16 mouse cellular contexts compared by ENCODE assay signal in the genomic region with DNA sequence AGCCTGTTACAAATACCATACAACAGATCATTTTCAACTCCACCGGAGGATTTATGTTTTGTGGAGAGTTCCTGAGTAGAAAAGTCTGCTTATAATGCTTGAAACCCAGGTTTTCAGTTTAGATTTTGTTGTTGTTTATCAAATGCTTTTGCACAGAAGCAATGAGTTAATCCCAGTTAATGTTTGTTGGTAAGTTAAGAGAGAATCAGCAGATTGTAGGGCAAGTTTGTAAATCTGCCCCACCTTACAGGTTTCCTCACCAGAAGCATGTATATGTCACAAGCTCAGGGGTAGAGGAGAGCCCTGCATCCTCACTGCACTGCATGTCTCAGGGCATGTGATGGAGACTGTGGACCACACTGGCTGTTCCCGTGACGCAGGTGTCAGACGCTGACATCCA.
"Had no signal": no experiment of that assay in that cellular context is flagged by ENCODE, and none has a peak within 500 bp of the region (broad histone marks: within the 10 kb centered on the region; RNA-seq: fewer than 3 reads in every experiment).

No protein-coding gene starts in this region.

- H3K27ac ChIP-seq: neural tube, embryonic 13.5 days; neural tube, embryonic 15.5 days; stomach, embryonic 15.5 days; stomach, postnatal 0 days had no signal

- H3K36me3 ChIP-seq: neural tube, embryonic 13.5 days; neural tube, embryonic 15.5 days; stomach, embryonic 15.5 days had no signal

- H3K9ac ChIP-seq: neural tube, embryonic 13.5 days; neural tube, embryonic 15.5 days; stomach, embryonic 15.5 days had no signal

- H3K27me3 ChIP-seq: neural tube, embryonic 13.5 days; neural tube, embryonic 15.5 days; stomach, embryonic 15.5 days had no signal

- H3K4me2 ChIP-seq: neural tube, embryonic 13.5 days; neural tube, embryonic 15.5 days; stomach, embryonic 15.5 days had no signal

- H3K4me3 ChIP-seq: neural tube, embryonic 13.5 days; neural tube, embryonic 15.5 days; stomach, embryonic 15.5 days had no signal

- H3K9me3 ChIP-seq: neural tube, embryonic 13.5 days; neural tube, embryonic 15.5 days; stomach, embryonic 15.5 days had no signal

- DNase-seq: retina, postnatal 1 day; right cerebral cortex, adult 18-20 months; right cerebral cortex, postnatal 14 days; right cerebral cortex, postnatal 25 days; right cerebral cortex, postnatal 4 days; spleen, adult 18-20 months; thymus, adult 18-20 months; thymus, adult 2 months; thymus, postnatal 14 days; thymus, postnatal 25 days; thymus, postnatal 36 days; thymus, postnatal 4 days had no signal
